Mouse (Mus musculus) left cerebral cortex, postnatal 14 days (tissue): Measurements from ENCODE around the gene Clic4. TPM values are rescaled to one million over a fixed set of nuclear protein-coding genes. Genes with fewer than 3 reads are reported as not detected.
A peak's percentile ranks its signal among the peaks of the same experiment; 100 is the strongest.

Experiments
- DNase-seq, 2 experiments: peaks; one replicate each; pipeline ENCODE4 v3.0.0; 2021 to 2022; ENCODE audit warnings: low spot score in 2 of 2, mixed read lengths in 1 of 2
- intact Hi-C: fragments of 180-260 bp; cut with DNase I; formaldehyde crosslinking; loops from one replicate; pipeline ENCODE4 v1.15.1; 2025
- total RNA-seq, 2 experiments: library from RNA; stranded (reverse); gene quantifications; 2 replicates each; pipeline ENCODE4 v1.2.3; 2021

Clic4 gene
- total RNA-seq, 2 experiments from 2014 or later, result 31.2 to 32.0 TPM

DNA sequence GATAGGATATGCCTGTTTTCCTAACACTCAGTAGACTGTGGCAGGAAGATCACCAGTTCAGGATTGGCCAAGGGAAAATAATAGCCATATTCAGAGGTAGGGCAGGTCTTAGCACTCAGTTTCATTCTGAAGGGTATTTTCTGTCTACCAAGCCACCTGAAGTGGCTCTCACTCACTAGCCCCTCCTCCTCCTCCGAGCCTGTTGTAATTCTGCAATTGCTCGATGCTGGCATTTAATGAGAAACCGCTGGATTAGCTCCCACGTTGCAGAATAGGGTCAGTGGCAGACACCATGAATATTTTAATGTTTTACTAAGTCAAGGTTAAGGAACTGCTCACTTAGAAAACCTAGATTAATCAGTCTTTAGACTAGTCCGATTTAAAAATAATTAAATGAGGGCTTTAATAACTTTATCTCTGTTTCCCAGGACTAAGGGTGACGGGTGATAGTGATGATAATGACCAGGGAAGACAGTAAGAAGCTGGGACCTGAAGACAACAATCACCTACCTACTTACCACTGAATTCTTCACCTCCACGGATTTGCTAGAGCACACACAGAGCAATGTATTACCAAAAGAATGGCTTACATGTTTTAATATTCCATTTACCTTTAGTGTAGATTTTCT is 29.6 kb downstream of the Clic4 start:
- intact Hi-C loops, result no loop called here
- DNase-seq, result no peak

DNA sequence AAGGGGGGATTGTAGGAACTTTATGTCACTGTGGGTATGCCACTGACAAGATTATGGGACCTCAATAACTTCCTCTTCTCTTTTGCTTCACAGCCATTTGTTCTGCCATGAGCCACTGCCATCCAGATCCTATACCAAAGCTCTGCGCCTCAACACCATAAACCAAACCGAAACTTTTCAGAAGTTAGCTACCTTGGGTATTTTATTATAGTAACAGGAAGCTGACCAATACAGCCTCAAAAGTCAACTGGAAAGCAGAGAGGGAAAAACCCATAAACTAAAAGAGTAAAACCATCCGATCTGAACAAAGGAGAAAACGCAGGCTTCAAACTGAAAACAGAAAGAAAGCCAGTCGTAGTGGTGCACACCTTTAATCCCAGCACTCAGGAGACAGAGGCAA is 30.2 kb downstream of the Clic4 start:
- intact Hi-C loops, result no loop called here
- DNase-seq, result no peak

DNA sequence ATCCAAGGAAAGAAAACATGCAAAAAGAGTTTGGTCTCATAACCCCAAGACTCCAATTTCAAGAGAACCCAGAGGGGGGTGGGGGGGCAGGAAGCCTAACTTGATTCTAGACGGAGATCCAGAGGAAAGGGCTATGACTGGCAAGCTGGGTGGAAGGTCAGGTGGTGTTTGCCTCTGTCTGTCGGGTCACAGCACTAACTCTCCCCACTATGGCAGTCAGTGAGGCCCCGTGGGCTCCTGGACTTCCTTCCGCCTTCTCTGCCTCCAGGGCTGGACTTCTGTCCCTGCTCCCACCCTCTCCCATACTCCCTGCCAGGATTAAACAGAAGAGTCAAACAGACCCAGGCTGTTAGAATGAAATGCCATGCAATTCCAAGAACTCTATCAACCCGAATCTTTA is 30.9 kb downstream of the Clic4 start:
- DNase-seq, result no peak
- intact Hi-C loops, result no loop called here

DNA sequence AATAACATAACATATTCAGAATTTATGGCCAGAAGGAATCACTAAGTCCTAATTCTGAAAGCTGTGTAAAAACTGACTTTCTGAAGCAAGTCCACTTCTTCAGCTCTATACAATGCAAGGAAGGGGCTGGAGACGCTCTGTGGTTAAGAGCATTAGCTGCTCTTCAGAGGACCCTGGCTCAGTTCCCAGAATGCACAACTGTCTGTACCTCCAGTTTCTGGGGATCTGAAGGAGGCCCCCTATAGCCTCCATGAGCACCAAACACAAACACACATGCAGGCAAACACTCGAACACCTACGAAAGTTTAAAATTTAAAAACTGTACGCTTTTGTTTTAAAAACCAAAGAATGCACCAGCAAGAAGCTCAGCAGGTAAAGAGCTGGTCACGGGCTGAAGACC is 31.5 kb downstream of the Clic4 start:
- intact Hi-C loops, result no loop called here
- DNase-seq, result no peak

DNA sequence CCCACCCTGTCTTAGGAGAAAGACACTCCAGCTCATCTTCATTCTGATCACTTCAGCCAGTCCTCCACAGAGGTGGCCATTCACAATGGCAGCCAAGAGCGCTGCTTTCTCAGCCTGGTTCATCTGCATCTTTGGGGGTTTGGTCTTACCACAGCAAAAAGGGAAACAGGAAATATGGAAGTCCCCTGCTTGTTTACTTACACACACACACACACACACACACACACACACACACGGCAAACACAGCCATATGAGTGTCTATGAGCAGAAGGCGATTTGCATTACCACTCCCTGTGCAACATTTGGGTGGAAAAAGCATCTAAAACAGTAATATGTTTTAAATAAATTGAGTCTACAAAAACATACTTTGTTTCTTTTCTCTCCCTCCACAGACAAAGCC is 32.3 kb downstream of the Clic4 start:
- peak in 1 of 2 experiments; percentile 14 for DNase-seq
- intact Hi-C loops, result no loop called here

DNA sequence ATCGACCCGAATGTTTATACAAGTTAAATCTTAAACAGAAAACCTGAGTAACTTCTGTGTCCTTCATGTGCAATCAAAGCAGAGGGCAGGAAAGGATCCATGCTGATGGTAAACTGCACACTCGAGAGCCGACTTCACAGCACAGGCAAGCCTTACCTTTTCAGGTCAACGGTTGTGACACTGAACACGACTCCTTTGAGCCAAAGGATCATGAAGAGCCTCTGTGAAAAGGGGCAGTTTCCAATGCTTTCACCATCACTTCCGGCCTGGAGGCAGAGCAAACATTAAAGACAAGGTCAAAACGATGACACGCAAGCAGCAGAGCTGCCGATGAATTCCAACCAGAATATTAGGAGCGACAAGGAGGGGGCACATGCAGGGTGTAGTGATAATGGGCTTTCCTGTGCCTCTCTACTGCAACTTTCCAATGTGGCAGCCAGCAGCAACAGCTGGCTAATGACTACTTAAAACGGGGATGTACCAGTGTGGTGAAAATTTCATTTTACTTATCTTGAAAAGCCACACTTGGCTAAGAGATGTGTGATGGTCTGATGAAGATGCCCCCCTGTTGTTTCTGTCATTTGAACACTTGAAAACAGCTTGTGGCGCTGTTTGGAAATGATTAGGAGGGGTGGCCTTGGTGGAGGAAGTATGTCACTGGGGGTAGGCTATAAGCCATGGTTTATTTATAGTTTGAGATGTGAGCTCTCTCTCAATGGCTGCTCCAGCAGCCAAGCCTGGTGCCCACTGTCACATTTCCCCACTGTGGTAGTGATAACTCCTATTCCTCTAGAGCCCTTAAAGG is 33.7 kb downstream of the Clic4 start:
- intact Hi-C loops, result no loop called here
- no peak for DNase-seq

DNA sequence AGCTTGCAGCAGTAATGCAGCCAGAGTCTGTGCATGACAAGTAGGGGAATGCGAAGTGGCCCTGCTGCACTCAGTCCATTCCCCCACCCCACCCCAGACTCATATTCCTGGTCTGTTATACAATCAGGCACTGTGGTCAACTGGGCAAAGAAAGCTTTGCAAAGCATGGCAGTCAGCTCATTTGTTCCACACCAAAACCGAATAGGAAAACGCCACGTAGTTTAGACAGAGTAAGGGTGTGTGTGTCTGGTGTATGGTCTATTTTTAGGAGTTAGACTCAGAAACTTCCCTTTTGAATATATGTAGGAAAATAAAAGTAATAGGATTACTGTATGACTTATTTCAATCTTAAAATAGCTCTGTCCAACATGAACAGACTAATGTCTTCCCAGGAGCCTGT is 36.0 kb downstream of the Clic4 start:
- intact Hi-C loops, result no loop called here
- no peak for DNase-seq

DNA sequence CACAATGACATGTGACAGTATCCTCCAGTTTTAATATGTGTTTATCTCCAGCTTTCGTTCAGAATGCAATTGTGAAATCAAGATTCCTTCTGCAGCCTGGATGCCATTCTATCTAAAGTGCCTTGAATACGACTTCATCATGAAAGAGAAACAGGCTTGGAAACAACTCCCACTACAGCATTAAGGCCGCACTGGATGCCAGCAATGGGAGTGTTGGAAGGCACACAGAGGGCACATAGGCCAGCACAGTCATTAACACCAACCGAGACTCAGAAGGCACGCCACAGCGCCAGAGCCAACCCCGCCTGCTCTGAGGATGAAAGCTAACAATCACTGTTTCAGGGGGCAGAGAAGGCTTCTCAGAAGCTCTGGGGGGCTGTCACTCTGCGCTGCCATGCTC is 37.1 kb downstream of the Clic4 start:
- no peak for DNase-seq
- intact Hi-C loops, result no loop called here

DNA sequence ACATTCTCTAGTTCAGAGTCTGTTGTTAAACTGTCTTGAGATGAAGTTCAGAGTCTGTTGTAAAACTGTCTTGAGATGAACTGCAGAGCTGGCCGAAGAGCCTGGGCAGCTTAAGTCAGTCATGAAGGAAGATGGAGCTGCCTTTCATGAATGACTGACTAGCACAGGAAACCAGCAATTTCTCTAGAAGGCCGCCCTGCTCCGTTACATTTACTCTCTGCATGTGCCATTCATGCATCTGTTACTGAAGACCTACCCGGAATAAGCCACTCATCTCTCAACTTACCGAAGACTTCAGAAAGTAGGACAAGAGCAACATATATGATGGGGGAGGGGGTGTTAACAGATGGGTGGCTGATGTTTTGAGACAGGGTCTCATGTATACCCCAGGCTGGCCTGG is 40.1 kb downstream of the Clic4 start:
- intact Hi-C loops, result no loop called here
- DNase-seq, result no peak

DNA sequence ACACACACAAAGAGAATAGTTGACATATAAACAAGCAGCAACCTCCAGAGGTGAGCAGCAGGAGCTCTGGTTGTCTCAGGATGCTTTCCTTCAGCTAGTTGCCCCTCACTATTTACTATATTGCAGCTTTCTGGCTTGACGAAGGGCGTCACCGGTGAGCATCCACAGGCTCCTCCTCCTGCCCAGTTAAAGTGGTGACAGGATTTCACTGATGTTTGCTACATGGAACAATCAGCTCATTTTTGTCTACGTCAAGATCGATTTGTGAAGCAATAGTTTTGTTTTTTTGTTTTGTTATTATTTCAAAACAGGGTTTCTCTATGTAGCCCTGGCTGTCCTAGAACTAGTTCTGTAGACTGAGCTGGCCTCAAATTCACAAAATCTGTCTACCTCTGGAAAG is 41.1 kb downstream of the Clic4 start:
- no peak for DNase-seq
- intact Hi-C loops, result no loop called here

DNA sequence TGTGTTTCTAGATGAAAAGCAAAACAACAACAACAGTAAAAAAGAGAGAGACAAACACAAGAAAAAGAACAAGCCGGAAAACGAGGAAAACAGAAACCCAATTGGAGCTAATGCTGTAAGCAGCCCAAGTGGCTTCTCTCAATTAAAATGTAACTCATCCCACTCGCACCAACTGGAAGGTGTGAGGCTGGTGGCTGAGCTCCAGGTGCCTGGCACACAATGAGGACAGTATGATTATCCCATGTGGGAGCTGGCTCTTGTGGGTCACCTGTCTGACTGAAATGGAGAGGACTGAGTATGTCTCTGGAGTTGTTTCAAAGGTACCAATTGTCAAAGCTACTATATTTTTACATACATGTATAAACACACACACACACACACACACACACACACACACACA is 41.5 kb downstream of the Clic4 start:
- DNase-seq, result no peak

DNA sequence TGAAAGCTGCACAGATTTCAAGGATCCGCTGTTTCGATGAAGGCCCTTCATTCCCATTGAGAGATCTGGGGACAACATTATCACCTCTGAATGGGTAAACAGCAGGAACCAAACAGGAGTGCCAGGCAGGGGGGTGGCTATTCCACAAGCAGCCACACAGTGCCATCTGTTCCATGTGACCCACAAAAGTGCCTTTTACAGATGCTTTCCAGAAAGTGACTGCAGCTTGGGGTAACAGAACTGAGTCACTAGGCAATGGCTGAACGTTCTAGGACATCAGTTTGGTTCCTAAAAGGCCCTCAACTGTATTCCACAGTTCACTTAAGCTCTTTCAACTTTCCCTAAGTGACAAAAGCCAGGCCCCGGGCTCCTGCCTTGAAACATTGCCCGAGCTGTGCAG is 42.0 kb downstream of the Clic4 start:
- intact Hi-C loops, result no loop called here
- DNase-seq, result peak in 1 of 2 experiments; percentile 15

More for the DNA sequence above, 41.5 kb downstream of the Clic4 start:
- intact Hi-C loops, result no loop called here

DNA sequence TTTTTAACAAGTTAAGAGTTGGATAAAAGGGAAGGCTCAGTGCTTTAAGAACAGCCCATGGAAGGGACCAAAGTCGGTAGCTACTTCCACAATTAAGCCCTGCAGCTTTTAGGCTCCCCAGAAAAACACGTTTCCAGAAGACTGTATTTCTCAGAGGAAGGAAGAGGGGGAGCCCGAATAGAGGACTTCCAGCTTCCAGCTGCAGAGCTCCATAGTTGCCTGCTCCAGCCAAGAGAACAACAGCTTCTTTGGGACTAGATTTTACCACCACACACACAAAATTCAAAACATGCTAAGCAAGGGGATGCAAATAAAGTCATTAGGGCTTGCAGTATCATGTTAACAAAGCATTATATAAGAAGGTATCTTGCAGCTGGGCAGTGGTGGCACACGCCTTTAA is 42.7 kb downstream of the Clic4 start:
- no peak for DNase-seq
- intact Hi-C loops, result no loop called here

DNA sequence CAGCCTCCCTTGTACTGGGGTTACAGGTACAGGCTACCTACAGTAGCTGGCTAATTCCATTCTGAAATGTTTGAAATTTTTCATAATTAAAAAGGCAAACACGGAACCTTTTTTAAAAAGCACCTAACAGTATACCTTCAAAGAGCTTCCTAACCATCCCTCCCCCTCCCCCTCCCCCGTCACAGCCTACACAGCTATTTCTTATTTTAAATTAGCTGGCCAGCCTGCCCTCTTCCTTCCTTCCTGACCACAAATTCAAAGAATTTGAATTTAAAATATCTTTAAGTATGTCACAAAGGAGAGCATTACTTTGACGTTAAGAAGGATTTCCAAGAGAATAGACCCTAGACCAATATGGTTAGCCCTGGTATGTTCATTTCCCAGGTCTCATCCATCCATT is 44.5 kb downstream of the Clic4 start:
- no peak for DNase-seq
- intact Hi-C loops, result no loop called here

DNA sequence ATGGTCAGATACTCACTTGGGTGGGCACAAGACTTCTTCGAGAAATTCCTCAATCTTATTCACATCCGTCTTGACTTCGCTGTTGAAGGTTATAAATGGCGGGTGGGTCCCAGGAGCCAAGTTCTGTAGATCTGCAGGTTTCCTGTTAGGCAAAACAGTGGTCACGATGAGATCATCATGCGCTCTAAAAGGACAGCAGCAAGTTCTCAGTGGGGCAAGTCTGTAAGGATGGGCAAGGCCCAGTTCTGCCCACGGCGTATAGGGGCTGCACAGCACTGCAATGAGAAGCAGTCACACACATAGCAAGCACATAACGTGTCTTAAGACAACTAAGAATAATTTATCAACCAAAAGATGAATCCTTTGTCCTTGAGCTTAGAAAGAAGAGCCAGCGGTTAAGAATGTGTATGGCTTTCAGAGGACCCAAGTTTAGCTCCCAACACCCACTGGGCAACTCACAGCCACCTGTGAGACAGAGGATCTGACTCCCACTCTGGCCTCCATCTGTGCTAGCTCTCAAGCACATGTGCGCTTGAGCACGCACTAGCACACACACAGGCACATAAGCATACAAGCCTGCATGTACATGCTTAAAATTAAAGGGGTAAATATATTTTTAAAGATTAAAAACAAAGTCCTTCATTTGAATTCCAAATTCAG is 46.5 kb downstream of the Clic4 start:
- intact Hi-C loops, result no loop called here
- no peak for DNase-seq

DNA sequence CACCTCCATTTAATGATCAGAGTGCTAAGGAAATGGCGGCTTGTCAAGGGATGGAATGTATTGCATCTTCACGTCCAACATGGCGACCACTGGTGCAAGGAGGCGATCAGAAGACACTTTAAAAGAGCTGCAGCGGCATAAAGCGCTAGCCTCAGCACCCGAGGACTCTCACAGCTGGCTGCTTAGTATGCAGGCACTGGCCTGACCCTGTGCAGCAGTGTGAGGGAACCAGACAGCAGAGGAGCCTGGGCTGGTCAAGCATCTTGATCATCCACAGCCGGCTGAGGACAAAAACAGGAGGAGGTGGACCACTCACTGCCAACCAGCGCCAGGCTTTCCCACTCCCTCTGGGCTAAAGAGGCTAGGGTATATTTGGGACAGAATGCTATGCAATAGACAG is 48.8 kb downstream of the Clic4 start:
- intact Hi-C loops, result loop anchor here (5.0 kb wide), 1 partner anchor 48 kb away; the partner anchor contains the start of gene Clic4
- DNase-seq, result no peak

DNA sequence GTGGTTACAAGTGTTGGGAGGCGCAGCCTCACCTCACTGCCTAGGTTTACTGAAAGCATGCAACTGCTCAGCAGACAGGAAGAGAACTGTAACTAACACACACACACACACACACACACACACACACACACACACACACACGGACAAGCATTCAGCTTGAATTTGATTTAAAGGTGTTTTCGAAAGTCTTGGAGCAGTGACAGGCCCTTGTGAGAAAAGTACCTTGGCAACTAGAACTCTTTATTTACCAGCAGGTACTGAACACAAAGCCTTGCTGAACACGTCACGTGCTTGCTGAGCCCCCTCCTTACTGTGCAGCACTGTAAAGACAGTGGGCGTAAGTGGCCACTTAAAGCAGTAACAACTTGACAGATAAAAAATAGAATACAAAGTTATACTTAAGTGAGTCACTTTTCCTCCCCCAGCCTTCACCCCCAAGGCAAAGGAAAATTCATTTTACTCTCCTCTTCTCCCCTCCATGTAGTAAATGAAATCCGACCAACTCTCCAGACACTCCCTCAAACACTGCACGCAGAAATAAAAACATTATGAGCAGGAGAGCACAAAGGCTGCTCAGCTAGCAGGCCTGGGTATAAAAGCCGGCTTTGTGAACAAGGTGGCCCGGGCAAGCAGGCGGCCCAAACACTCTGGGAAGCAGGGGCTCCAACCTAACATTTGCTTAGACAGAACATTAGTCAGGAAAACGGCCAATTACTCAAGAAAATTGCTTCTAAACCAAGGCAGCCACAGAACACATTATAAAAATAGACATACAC is 50.8 kb downstream of the Clic4 start:
- intact Hi-C loops, result loop anchor here (5.0 kb wide), 1 partner anchor 50 kb away; the partner anchor contains the start of gene Clic4
- peak in 1 of 2 experiments; percentile 44 for DNase-seq

DNA sequence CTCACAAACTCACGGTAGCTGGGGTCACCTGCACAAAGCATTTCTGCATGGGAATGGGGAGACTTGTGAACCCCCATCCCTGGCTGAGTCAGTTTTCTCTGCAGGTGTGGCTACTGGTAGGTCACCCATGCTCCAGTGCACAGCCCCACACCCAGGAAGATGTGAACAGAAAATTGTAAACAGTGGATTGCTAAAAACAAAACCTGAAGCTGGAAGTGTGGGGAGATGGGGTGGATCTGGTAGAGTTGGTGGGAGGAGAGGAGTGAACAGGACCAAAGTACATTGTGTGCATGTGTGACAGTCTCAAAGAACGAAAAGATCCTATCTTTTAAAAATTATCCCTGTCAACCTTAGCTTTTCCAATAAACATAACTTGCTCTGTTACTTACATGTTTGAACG is 52.0 kb downstream of the Clic4 start:
- DNase-seq, result no peak
- intact Hi-C loops, result loop anchor here (5.0 kb wide), 1 partner anchor 52 kb away; the partner anchor contains the start of gene Clic4

DNA sequence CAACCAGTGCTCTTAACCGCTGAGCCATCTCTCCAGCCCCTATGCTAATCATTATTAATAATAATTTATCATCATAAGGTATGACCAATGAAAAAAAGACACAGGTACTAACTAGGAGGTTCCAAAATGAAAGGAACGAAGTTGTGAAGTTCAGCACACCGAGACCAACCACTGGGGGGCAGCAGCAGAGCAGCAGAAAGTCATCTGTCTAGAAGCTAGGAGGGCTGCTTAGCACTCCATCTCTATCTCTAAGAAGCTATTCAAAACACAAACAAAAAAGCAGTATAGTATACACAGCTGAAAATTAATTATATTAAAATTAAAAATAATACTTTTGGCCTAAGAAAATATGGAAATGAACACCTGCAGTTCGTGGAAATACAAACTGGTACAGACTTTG is 53.0 kb downstream of the Clic4 start:
- peak; percentile 80 to 87 for DNase-seq

DNA sequence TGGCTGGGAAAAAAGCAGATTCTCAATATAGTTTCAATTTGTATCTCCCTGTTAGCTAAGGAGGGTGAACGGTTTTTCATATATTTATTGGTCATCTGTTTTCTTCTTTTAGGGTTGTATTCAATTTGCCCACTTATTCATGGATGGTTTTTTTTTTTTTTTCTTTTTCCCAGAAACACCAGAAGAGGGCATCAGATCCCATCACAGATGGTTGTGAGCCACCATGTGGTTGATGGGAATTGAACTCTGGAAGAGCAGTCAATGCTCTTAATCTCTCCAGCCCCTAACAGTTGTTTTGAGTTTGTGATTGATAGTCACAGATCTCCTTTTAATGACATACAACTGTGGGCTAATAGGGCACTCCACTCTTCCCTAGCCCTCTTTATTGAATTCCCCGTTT is 62.8 kb downstream of the Clic4 start:
- DNase-seq, result no peak
- intact Hi-C loops, result loop anchor here (5.0 kb wide), 1 partner anchor 58 kb away; no protein-coding TSS in a partner anchor

More for the DNA sequence above, 53.0 kb downstream of the Clic4 start:
- intact Hi-C loops, result loop anchor here (1.0 to 5.0 kb wide), 2 partner anchors 53 to 99 kb away; partner anchors contain the start of gene Clic4
